Mouse (Mus musculus) MEL (cell line): Measurements from ENCODE around the gene Copz2.

Experiments
- CTCF ChIP-seq, 3 experiments: IDR thresholded peaks in 2 of 3; conservative IDR thresholded peaks in 1 of 3; 2 replicates each; pipeline ENCODE4 v1.5.1; 2011 to 2012; ENCODE audit warnings: low read length in 3 of 3, low read depth in 2 of 3, mild to moderate bottlenecking in 2 of 3, improper control_type of control experiment in 1 of 3, inconsistent platforms in 1 of 3, mixed read lengths in 1 of 3, moderate library complexity in 1 of 3; ENCODE audit not compliant: control insufficient read depth in 1 of 3, insufficient read depth in 1 of 3, poor library complexity in 1 of 3, severe bottlenecking in 1 of 3
- GABPA ChIP-seq: IDR thresholded peaks from 2 replicates; pipeline ENCODE4 v1.6.1; 2012; ENCODE audit warnings: low read depth, mild to moderate bottlenecking, inconsistent platforms, low read length, improper control_type of control experiment, moderate library complexity
- NELFE ChIP-seq: IDR thresholded peaks from 2 replicates; pipeline ENCODE4 v1.6.1; 2011; ENCODE audit warnings: low read depth, low read length, improper control_type of control experiment

GRCm38 (mm10) chr11:96837298-96837697 lies 12.4 kb upstream of the Copz2 start:
- TF ChIP-seq CTCF (IDR thresholded peaks at IDR 0.05 in 2 of 3, conservative IDR thresholded peaks at IDR 0.05 in 1 of 3; ENCODE audit: control insufficient read depth in 1 of 3, insufficient read depth in 1 of 3, low read depth in 2 of 3, low read length in 3 of 3, poor library complexity in 1 of 3, severe bottlenecking in 1 of 3) (peak in 2 of 3 experiments; percentile 37 to 42; a peak in 3 of 6 replicates), NELFE (no peak), GABPA (no peak)
